Mouse (Mus musculus) naive thymus-derived CD4-positive, alpha-beta T cell, adult 2 months (primary cell): ENCODE data around the gene Dlg2.

Experiments
- DNase-seq: peaks from one replicate; pipeline ENCODE4 v3.0.0-alpha.2; 2011; ENCODE audit warnings: low read depth

Gene Dlg2

DNA sequence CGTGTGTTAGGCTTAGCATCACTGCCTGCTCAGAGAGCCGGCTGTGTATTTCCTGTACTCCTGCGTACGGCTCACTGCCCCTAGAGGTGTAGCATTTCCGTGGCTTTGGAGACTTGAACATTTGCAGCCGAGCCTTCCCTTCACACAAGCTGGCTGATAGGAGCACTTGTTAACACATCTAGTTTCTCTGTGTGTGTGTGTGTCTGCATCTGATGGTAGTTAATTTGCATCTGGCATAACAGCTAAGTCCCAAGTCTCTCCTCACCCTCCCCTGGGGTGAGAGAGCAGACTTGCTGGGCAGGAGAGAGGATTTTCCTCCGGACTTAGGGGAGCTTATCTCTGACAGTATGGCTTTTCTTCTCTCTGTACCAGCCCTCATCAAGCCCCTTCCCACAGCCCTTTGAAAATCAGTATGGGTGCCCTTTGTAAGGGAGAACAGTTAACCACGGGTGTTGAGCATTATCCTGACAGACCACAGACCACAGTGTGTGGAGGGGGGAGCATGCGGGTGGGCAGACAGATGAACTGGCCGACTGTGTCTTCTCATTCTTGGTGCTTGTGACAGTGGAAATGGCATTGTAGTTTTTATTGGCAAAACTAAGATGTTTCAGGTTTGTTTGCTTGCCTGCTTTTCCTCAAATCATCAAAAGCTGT lies 1705.6 kb downstream of the Dlg2 start:
- no peak for DNase-seq

GRCm38 (mm10) chr7:92184371-92185059 lies 1708.0 kb downstream of the Dlg2 start:
- no peak for DNase-seq

- no peak for DNase-seq
These were observed 1709.9 kb downstream of the Dlg2 start for GRCm38 (mm10) chr7:92186341-92186740.

DNA sequence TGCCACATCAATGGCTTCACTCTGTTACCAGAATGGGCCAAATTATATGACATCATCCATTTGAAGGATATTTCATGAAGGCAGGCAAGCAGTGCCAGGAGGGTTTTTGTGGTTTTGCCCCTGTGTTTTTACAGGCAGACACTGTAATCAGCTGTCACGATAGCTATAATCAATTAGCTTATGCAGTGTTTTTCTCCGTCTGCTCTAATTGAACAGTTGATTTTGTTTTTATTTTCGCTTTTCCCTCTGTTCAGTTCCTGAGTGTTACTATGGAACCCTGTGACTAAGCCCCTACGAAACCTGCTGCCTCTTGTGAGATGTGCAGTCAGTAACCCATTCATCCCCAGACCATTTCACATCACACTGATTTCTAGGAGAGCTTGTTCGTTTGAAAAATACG lies 1712.7 kb downstream of the Dlg2 start:
- no peak for DNase-seq

DNA sequence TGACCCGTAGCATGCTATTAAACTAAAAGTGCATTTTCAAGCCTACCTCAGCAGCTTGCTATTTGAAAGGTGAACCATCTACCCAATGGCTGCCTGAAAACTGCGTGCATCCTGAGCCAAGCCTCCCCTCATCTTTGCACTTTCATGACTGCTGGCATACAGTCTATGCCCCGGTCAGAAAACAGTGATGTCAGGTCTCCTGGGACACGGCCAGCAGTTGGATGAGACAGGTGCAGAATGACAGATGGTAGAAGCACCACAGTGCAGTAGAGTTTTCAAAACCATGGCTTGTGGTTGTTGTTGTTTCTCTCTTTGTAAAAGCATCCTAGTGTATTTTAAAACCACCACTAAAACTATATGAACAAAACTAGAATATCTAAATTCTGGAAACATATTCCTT lies 1719.5 kb downstream of the Dlg2 start:
- DNase-seq, result no peak

- no peak for DNase-seq
These were observed 1721.1 kb downstream of the Dlg2 start for GRCm38 (mm10) chr7:92197621-92198020.

- no peak for DNase-seq
These were observed 1722.7 kb downstream of the Dlg2 start for GRCm38 (mm10) chr7:92199131-92199530.

GRCm38 (mm10) chr7:92210701-92211100 lies 1734.2 kb downstream of the Dlg2 start:
- no peak for DNase-seq

- no peak for DNase-seq
These were observed 1737.3 kb downstream of the Dlg2 start for GRCm38 (mm10) chr7:92213751-92214150.

DNA sequence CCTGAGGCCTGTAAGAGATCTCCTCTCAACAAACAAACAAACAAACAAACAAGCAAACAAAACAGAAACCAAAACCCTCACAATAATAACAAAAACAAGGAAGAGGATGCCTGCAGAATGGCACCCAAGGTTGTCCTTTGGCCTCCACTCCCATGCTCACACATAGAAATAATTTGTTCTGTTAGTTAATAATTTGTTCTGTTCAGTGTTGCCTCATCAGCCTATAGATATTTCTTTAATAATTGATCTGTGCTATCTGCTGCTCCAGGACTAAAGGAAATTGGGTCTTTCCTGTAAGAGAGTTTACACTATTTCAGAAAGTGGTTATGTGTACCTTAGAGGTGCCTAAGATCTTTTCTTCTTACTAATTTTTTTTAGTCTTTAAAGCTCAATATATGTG lies 1741.7 kb downstream of the Dlg2 start:
- no peak for DNase-seq

GRCm38 (mm10) chr7:92220619-92221018 lies 1744.1 kb downstream of the Dlg2 start:
- no peak for DNase-seq

GRCm38 (mm10) chr7:92234476-92235202 lies 1758.2 kb downstream of the Dlg2 start:
- no peak for DNase-seq

DNA sequence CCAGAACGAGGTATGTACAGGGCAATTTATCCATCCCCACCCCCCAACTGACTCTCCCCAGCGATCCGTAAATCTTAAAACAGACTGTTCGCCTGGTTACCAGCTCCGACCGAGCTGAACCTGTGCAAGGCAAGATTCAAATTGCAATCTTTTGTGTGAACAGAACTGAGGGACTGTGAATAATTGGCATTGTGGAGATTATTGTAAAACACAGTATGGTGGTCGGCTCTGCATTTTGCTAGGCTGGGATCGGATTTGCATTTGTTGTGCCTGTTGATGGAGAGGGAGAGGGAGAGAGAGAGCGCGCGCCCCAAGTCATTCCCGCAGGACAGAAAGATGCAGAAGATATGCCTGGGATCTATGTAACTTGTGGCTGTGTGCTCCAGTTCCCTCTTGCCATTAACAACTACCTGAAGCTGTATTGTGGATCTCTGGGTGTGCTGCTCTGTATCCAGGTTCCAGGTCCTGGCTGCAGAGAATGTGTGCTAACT lies 1759.1 kb downstream of the Dlg2 start:
- no peak for DNase-seq

GRCm38 (mm10) chr7:92240908-92241307 lies 1764.4 kb downstream of the Dlg2 start:
- no peak for DNase-seq

DNA sequence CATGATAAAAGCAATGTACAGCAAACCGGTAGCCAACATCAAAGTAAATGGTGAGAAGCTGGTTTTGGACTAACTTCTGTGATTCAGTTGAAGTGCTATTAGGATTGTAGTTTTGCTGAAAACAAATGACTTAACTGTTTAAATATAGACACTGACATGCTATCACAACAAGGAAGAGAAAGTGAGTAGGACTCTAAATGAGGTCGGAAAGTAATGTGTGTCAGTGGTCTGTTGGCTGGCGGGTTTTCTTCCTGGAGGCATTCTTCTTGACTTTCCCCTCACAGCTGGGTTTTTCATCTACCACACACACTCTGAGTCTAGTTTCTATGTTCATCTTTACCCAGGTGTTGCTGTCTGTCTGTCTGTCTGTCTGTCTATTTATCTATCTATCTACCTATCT lies 1771.1 kb downstream of the Dlg2 start:
- DNase-seq, result no peak

DNA sequence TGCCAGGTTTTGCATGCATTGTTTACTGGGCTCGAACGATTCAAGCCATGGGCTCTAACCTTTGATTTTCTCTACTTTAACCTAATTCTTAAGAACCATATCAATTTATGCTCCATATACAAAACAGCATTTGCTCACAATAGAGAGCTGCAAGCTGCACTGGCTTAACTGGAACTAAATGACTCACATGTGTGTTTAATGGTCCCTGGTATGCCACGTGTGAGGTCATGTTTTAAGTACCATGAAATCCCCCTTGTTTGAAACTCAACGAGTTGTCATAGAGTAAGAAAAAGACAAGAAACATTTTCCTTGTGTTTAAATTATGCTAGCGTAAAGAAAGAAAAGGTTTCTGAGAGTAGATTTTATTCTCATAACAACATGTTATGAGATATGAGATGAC lies 1772.1 kb downstream of the Dlg2 start:
- no peak for DNase-seq

DNA sequence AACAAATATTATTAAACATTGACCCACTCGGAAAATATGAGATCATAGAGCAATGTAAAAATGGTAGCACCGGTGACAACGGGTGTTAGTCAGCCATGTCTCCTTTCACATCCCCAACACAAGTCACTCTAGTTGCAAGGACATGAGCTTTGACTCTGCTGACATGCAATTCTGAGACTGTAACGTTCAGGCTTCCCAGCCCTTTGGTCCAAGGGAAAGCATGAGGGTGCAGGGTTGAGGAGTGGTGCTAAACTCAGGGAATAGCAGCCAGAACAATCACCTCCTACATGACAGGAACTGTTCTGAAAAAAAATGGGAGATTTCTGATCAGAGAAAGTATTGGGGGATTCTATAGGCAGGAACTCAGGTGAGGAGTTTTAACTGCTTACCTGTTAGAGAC lies 1781.7 kb downstream of the Dlg2 start:
- DNase-seq, result no peak

DNA sequence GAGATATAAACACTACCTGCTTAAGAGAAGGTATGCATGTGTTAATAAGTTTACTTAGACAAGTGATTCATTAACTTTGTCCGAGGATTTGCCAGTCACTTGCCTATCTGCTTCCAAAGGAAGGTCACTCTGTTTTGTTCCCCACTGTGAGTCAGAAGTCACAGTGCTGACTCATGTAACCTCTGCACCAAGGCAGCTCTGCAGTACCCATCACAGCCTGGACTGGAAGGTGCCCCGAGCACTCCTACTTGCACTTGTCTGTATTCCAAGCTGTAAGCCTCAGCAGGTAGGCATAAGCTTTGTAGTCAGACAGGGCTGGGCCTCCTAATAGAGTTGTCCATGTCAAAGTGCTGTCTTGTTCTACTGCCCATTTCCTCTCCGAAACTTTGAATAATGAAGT lies 1782.2 kb downstream of the Dlg2 start:
- no peak for DNase-seq

DNA sequence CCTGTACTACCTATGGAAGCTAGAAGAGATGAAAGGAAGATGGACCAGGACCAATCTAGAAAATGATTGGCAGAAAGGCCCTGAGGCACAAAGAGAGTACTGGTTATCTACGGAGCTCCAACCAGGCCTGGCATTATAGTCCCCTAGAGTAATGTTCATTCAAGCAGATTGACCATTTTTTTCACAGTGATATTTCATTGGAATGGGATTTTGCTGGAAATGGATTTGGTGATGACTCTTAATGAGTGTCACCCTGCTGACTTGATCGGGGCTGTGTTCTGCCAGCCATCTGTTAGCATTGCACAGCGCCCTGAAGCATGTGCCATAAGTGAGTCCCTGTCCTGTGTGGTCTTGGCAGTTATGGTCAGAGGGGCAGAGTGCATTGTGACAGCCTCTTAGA lies 1787.9 kb downstream of the Dlg2 start:
- no peak for DNase-seq

DNA sequence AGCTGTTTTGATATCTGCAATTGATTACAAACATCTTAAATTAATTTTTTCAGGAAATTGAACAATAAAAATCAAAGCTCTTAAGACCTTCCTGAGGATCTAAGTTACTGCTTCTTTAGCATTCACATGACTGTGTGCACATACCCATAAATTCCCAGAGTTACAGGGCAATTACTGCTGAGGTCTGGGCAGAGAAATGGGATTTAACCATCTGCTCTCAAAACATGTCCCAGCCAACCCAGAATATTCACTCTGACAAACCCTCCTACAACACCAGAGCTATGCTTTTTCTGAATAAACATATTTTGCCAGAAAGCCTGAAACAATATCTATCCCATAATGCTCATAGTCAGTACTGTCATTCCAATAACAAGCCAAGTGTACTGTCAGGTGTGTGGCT lies 1788.5 kb downstream of the Dlg2 start:
- DNase-seq, result no peak

- DNase-seq, result no peak
These were observed 1798.9 kb downstream of the Dlg2 start for GRCm38 (mm10) chr7:92275353-92275752.

DNA sequence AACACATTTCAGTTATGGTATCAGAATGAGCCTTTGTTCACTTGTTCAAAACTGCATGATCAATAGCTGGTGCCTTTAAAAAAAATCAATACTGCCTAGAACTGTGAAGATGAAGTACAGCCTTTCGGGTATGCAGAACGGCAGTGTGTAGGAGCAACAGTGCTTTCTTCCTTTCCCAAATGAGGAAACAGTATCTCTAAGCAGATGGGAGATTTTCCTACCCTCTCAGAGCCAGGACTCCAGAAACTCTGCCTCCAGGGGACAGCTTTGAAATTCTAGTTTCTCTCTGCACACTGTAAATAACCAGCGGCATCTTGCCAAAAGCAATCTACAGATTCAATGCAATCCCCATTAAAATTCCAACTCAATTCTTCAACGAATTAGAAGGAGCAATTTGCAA lies 1801.2 kb downstream of the Dlg2 start:
- DNase-seq, result no peak

GRCm38 (mm10) chr7:92280925-92281324 lies 1804.5 kb downstream of the Dlg2 start:
- no peak for DNase-seq
